Mouse (Mus musculus) thymus, postnatal 4 days (tissue): ENCODE measurements around the gene Cacng4.

Experiments
- DNase-seq: peaks from one replicate; pipeline ENCODE4 v3.0.0; 2021

The Cacng4 gene

DNA sequence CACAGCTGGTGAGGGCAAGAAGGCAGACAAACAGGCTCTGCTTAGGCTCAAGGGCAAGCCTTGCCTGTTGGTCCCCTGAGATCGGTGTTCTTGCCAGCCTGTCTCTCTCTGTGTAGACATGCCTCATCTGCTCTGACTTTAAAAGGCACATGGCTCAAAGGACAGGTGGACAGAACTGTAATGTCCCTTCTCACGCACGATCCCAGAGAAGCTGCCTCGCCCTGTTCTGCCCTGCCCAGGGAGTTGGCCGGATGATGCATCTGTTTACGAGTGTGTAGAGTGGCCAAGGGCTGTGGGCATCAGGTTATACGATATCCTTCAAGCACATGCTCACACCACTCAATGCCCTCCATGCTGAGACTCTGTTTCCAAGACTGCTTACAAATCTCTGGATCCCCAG is 80.0 kb downstream of the Cacng4 start:
- DNase-seq = no peak

DNA sequence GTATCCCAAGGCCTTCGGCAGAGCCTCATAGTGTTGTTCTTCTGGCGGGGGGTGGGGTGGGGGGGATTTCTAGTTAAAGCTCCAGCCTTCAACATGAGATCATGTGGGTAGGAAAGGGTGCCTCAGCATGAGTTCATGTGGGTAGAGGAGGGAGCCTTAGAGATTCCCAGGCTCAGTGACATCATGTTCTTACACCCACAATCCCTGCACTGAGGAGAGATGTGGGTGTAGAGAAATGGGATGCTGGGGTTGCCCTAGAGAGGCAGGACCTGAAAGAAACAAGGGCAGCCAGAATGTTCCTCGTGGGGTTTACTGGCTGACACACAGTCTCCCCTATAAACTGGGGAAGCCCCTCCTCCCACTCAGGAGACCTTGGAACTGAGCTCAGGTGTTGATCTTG is 84.0 kb downstream of the Cacng4 start:
- no peak for DNase-seq

DNA sequence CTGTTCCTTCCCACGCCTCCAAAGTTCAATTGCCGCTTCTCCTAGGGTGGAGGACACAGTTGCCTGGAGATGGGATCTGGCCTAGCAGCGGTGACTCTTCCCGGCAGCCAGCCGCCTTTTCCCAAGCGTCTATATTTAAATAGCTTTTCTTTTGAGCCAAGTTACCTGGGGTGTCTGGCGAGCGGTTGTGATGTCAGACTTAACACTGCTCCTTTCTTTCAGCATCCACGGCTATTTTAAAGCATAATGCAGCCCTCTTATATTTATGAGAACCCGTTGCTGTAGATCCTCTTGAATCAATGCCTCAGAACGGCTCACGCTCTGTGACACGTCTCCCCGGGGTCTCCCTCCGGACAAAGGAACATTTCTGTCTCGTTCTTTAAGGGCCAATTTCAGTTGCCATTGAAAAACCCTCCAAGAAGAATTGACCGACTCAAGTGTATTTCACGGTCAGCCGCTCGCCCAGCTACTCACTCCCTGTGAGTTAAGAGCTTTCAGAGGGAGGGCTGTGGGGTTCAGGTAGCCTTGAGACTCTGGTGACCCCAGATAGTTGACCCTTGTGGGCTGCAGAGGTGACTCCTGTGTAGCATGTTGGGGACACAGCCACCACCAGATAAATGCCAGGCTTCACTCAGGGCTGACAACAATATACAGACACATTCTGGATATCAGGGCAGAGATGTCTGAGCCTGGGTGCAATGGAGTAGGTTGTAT is 86.3 kb downstream of the Cacng4 start:
- DNase-seq = no peak

DNA sequence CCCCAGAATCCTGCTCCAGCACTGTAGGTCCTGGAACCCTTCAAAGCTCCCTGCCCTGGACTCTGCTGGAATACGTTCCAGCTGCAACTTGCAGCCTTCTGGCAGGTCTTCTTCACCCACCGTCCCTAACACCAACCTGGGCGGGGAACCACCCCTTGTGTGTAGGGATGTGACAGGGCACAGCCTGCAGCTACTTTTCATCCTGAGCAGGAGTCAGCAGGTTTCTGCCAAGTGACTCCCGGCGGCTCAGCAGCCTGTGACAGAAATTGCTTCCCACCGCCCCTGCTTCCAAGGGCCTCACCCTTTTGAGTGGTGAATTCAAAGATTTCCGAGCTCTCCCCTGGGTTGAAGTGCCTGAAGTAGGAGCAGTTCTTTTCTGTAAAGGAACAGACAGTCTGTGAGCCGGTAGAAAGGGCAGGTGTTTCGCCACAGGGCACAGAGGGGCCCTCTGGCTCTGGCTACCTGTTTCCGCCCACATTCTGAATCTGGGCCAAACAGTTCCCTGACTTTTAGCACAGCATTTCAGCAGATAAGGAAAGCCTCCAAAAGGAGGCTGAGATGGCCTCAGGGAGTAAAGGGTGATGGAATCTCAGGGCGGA is 88.8 kb downstream of the Cacng4 start:
- no peak for DNase-seq

DNA sequence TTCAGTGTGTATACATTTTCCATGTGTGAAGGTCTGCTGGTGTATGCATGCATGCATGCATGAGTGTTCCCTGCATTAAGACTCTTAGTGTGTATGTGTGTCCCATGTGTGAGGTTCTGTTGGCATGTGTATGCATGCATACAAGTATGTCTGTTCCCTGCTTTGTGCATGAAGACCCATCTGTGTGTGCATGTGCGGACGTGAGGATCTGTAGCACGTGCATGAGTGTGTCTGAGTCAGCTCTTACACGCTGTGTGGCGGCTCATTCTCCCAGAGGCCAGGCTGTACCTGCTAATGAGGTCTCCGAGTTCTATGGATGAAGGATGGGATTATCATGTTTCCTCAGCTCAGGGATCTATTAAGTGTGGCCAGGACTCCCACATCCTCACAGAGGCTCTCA is 89.3 kb downstream of the Cacng4 start:
- no peak for DNase-seq

DNA sequence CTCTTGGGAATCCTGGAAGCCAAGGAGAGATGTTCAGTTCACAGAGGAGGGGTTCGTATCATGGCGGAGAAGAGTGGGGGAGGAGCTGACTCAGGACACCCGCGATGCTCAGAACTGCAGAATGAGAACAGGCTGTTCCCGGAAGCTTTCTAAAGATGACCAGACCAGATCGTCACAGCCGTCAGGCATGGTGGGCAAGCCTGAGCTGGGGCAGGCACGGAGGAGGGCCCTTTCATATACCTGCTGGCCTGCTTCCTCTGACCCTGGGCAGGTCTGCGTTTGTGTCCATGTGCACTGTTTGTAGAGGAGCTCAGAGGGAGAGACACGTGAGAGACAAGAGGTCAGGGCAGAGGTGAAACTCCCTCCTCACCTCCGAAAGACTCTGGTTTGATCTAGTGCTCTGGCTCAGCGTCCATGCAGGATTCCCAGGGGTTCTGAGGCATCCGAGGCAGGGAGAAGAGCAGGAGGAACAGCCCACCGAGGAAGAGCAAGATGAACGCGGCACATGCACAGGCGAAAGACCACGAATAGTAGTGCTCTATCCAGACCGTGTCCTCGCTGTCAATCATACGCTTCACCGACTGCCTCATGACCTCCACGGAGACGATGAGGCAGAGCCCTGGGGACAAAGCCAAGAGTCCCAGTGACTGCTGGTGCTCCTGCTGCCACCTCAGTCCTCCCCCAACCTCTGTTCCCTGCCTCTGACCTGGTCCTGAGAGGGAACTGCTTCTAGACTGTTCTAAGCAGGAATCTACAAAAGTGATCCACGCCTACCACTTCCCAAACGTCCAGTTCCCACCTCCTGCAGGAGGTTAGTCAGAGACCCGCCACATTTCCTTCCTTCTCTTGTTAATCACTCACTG is 90.9 kb downstream of the Cacng4 start:
- DNase-seq = no peak

DNA sequence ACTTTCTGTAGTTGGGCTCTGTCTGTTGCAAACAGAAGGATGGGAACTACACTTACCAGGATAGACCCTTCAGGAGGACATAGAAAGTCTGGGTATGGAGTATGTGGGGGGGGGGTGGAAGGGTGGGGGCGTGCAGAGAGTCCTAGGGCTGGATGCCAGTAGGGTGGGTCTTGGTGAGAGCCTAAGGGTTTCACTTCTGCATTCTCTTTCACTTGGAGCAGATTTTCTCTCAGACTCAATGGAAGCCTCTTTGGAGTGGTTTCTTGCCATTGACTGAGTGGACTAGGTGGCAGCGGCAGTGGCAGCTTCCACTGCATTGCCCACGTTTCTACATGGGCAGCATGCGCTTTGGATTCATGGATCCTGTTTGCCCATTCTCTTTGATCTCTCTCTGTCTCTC is 94.4 kb downstream of the Cacng4 start:
- DNase-seq = no peak

DNA sequence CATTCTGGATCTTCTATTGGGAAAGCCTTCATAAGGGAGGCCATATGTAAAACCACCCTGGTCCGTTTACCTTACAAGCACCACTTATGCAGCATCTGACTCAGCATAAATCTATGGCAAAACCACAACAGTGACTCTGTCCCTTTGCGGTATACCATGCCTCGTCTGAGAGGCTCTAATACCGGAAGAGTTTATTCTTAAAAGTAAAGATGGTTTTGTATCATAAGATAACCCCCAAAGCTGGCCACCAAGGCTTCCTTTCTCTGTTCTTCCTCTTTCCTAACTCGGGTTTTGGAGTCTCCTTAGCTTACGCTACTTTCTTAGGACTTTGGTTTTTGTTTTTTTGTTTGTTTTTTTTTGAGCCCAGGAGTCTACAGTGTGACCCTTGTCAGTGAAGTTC is 101.0 kb downstream of the Cacng4 start:
- no peak for DNase-seq

DNA sequence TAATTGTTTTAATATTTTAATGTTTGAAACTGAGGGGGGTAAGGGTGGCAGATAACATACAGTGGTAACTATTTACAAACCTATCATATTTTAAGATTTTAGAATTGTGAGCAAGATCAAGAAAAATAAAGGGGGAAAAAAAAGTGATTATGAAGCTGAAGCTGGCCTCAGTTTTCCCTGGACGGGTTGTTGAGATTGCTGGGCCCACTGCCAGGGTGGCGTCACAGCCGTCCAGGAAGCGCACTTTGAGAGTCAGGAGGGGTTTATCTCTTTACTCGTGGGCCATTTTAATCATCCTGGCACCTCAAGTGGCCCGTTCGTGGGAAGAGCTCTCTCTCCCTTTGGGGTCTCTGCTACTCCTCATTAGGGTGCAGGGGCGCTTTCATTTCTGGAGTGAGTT is 102.8 kb downstream of the Cacng4 start:
- DNase-seq = no peak

DNA sequence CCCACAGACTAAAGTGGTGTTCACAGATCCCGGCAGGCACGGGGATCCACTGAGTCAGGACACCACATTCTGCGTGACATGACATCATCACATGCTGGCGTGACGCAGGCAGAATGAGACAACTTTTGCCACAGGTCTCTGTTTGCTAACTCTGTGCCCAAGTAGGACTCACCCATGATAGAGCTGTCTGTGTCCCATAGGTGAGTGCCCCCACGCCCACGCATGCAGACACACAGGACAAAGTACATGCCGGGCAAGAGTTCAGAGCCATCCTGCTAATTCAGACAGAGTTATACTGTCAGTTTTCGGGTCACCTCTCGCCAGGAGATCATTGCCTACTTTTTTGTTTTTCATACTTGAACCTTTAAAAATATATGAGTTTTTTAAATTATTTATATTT is 105.9 kb downstream of the Cacng4 start:
- no peak for DNase-seq

DNA sequence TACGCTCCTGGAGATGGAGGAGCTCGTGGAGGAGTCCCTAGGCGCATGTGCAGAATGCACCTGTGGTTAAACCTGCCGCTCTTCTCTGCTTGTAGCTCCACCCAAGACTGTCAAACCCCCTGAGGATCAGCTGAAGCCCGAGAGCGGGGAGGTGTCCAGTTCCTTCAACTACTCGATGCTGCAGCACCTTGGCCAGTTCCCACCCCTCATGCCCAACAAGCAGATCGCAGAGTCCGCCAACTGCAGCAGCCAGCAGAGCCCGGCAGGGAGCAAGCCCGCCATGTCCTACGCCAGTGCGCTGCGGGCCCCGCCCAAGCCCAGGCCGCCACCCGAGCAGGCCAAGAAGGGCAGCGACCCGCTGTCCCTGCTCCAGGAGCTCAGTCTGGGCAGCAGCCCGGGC is 108.1 kb downstream of the Cacng4 start:
- no peak for DNase-seq

DNA sequence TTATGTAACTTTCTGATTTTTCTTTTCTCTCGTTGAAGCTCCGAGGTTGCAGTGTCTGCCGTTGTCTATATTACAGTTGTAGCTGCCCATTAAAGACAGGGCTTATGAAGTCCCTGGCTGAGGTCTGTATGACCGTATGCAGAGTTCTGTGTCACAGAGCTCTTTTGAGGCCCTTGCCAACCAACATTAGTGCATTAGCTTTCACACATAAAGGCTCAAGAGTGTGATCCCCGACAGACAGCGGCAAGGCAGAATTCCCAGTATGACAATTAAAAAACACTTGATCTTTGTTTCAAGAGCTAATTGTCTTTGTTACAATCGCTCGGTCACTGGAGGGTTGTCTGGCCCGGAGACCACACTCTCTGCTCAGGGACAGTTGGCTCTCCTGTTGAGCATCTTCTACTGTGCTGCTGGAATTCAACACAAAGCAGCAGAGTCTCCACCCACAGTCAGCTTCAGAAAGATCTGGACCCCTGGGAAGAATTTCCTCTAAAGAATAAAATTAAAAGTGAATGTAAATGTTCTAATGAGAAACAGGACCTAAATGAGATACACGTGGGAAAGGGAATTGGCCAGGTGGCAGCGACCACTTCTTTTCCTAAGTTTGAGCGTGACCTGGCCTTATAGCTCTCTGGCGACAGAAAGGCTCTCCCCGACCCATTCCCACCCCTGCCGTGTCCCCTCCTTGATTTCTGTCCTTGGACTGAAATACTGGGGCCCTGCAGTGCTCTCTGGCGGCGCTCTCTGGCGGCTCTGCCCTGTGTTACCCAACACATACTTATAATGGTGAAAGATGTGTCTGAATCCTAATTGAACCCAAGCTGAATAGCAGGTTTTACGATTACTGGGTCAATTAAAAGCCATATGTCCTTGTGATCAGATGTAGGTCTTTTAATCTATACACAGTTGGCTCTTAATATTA is 110.6 kb downstream of the Cacng4 start:
- DNase-seq = no peak

DNA sequence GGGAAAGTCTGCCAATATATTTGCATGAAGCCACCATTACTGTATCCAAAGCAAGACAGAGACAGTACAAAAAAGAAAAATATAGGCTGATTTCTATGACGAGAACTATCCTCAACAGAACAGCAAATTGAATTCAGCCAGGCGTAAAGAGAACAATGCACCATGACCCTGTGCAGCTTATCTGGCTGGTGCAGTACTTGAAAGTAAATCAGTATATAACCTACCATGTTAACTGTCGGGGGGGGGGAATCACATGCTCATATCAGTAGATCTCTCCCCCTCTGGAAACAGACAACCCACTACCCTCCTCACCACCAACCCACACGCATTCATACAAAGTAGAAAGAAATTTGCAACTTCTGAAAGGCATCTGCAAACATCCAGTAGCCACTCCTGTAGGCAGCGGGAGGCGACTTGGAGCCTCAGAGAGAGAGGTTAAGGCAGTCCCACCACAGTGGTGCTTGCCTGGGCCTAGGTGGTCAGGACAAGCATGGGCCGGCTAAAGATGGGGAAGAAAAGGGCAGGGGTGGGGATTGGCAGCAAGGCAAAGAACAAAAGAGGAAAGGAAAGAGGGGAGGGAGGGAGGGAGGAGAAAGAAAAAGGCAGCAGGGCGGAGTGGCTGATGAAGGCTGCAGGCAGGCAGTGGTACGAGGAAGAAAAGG is 111.5 kb downstream of the Cacng4 start:
- no peak for DNase-seq
